ENCODE assay signal across 16 mouse cellular contexts in genomic region chr6:82083655-82084054, GRCm38 (mm10). TPM values are rescaled to one million over a fixed set of nuclear protein-coding genes. Genes with fewer than 3 reads are reported as not detected.
DNase-seq lines count a peak whose midpoint lies in the region; ATAC-seq lines count a peak whose summit lies in the region.
"Had no signal": no experiment of that assay in that cellular context is flagged by ENCODE, and none has a peak within 500 bp of the region (broad histone marks: within the 10 kb centered on the region; RNA-seq: fewer than 3 reads in every experiment).

No protein-coding gene starts in this region.

- no peak for DNase-seq in heart, embryonic 10.5 days (ENCODE audit: low spot score)
- no peak for DNase-seq in kidney, postnatal 4 days
- no peak for DNase-seq in embryonic facial prominence, embryonic 10.5 days (ENCODE audit: low spot score)
- DNase-seq in midbrain, embryonic 10.5 days (ENCODE audit: low spot score) = no peak
- DNase-seq in thymus, postnatal 36 days = no peak
- DNase-seq: adrenal gland, adult 8-10 months; forebrain, postnatal 0 days; gastrocnemius, postnatal 10 days; midbrain, embryonic 14.5 days; right cerebral cortex, adult 18-20 months; spleen, adult 18-20 months had no signal

- WGBS in heart, embryonic 11.5 days (ENCODE audit: insufficient replicate concordance) = 70% methylated on average over 6 of the region's 6 CpGs
- 74% methylated on average over 6 of the region's 6 CpGs for WGBS in heart, embryonic 10.5 days
- WGBS in kidney, embryonic 15.5 days = 58% methylated on average over 6 of the region's 6 CpGs
- WGBS in embryonic facial prominence, embryonic 10.5 days = 66% methylated on average over 6 of the region's 6 CpGs
- WGBS in embryonic facial prominence, embryonic 13.5 days = 61% methylated on average over 6 of the region's 6 CpGs
- 81% methylated on average over 6 of the region's 6 CpGs for WGBS in midbrain, embryonic 10.5 days

- H3K9me3 ChIP-seq in heart, embryonic 11.5 days (replicated peaks; ENCODE audit: control insufficient read depth, low read length) = no peaks in the 10 kb centered on the region
- peaks cover 3% of the 10 kb centered on the region; the same call in 1 of the 2 replicates for H3K9me3 ChIP-seq in heart, embryonic 10.5 days
- no peaks in the 10 kb centered on the region for H3K9me3 ChIP-seq in kidney, embryonic 15.5 days (replicated peaks)
- peaks cover 5% of the 10 kb centered on the region; the same call in 1 of the 2 replicates for H3K9me3 ChIP-seq in embryonic facial prominence, embryonic 10.5 days
- no peaks in the 10 kb centered on the region for H3K9me3 ChIP-seq in embryonic facial prominence, embryonic 13.5 days
- 0 out of 2 replicates have a peak, but pooled peaks cover 2% of the 10 kb centered on the region for H3K9me3 ChIP-seq in midbrain, embryonic 10.5 days (replicated peaks)

- H3K9ac ChIP-seq in heart, embryonic 11.5 days (ENCODE audit: low read depth, low read length) = no peak overlapping the region
- no peak overlapping the region for H3K9ac ChIP-seq in kidney, embryonic 15.5 days
- H3K9ac ChIP-seq in embryonic facial prominence, embryonic 13.5 days = no peak overlapping the region
- H3K9ac ChIP-seq: forebrain, postnatal 0 days had no signal

- H3K36me3 ChIP-seq in heart, embryonic 11.5 days (ENCODE audit: control insufficient read depth, insufficient read depth, low read length) = no peaks in the 10 kb centered on the region
- no peaks in the 10 kb centered on the region for H3K36me3 ChIP-seq in heart, embryonic 10.5 days
- H3K36me3 ChIP-seq in kidney, embryonic 15.5 days = peaks cover 30% of the 10 kb centered on the region
- 0 out of 2 replicates have a peak, but pooled peaks cover 5% of the 10 kb centered on the region for H3K36me3 ChIP-seq in embryonic facial prominence, embryonic 10.5 days (replicated peaks)
- peaks cover 12% of the 10 kb centered on the region; the same call in 1 of the 2 replicates for H3K36me3 ChIP-seq in embryonic facial prominence, embryonic 13.5 days
- H3K36me3 ChIP-seq in midbrain, embryonic 10.5 days = no peaks in the 10 kb centered on the region

- H3K4me2 ChIP-seq in heart, embryonic 11.5 days = no peak overlapping the region
- H3K4me2 ChIP-seq in kidney, embryonic 15.5 days = no peak overlapping the region
- H3K4me2 ChIP-seq in embryonic facial prominence, embryonic 13.5 days = no peak overlapping the region
- H3K4me2 ChIP-seq: liver, embryonic 11.5 days had no signal

- ATAC-seq in heart, embryonic 11.5 days (replicated peaks; ENCODE audit: insufficient number of reproducible peaks, low FRiP score, low TSS enrichment) = no peak
- ATAC-seq in kidney, embryonic 15.5 days (replicated peaks; ENCODE audit: low FRiP score) = peak; percentile 54; the same call in 1 of the 2 replicates
- no peak for ATAC-seq in embryonic facial prominence, embryonic 13.5 days (ENCODE audit: insufficient number of reproducible peaks, insufficient read depth, low FRiP score, low TSS enrichment, low read depth)
- ATAC-seq: CD4-positive, CD25-positive, alpha-beta regulatory T cell, adult 4 months; forebrain, postnatal 0 days had no signal

- H3K27ac ChIP-seq in heart, embryonic 11.5 days (ENCODE audit: low read depth, low read length) = peak overlapping the region; percentile 43; the same call in 1 of the 2 replicates
- no peak overlapping the region for H3K27ac ChIP-seq in heart, embryonic 10.5 days
- H3K27ac ChIP-seq in kidney, embryonic 15.5 days = peak overlapping the region; percentile 80
- 0 out of 2 replicates have a peak overlapping the region, but pooled peaks have one; percentile 30 for H3K27ac ChIP-seq in embryonic facial prominence, embryonic 10.5 days (replicated peaks)
- H3K27ac ChIP-seq in embryonic facial prominence, embryonic 13.5 days = peak overlapping the region; percentile 39
- H3K27ac ChIP-seq in midbrain, embryonic 10.5 days (replicated peaks) = no peak overlapping the region

- no peaks in the 10 kb centered on the region for H3K27me3 ChIP-seq in heart, embryonic 11.5 days (ENCODE audit: control insufficient read depth, insufficient read depth, low read length)
- no peaks in the 10 kb centered on the region for H3K27me3 ChIP-seq in heart, embryonic 10.5 days (ENCODE audit: insufficient read depth, poor library complexity, severe bottlenecking)
- no peaks in the 10 kb centered on the region for H3K27me3 ChIP-seq in kidney, embryonic 15.5 days
- H3K27me3 ChIP-seq in embryonic facial prominence, embryonic 10.5 days (replicated peaks; ENCODE audit: low read depth, poor library complexity, severe bottlenecking) = no peaks in the 10 kb centered on the region
- no peaks in the 10 kb centered on the region for H3K27me3 ChIP-seq in embryonic facial prominence, embryonic 13.5 days
- H3K27me3 ChIP-seq in midbrain, embryonic 10.5 days (ENCODE audit: low read depth, poor library complexity, severe bottlenecking) = no peaks in the 10 kb centered on the region

- no peaks in the 10 kb centered on the region for H3K4me1 ChIP-seq in heart, embryonic 11.5 days (ENCODE audit: control insufficient read depth, insufficient read depth, low read length)
- no peaks in the 10 kb centered on the region for H3K4me1 ChIP-seq in heart, embryonic 10.5 days
- H3K4me1 ChIP-seq in kidney, embryonic 15.5 days = peaks cover 20% of the 10 kb centered on the region
- H3K4me1 ChIP-seq in embryonic facial prominence, embryonic 10.5 days = peaks cover 16% of the 10 kb centered on the region; the same call in 1 of the 2 replicates
- peaks cover 3% of the 10 kb centered on the region; the same call in 1 of the 2 replicates for H3K4me1 ChIP-seq in embryonic facial prominence, embryonic 13.5 days
- H3K4me1 ChIP-seq in midbrain, embryonic 10.5 days = no peaks in the 10 kb centered on the region

- H3K4me3 ChIP-seq in heart, embryonic 11.5 days (ENCODE audit: low read depth, low read length) = no peak overlapping the region
- no peak overlapping the region for H3K4me3 ChIP-seq in heart, embryonic 10.5 days
- H3K4me3 ChIP-seq in kidney, embryonic 15.5 days (replicated peaks) = no peak overlapping the region
- no peak overlapping the region for H3K4me3 ChIP-seq in embryonic facial prominence, embryonic 10.5 days
- no peak overlapping the region for H3K4me3 ChIP-seq in embryonic facial prominence, embryonic 13.5 days
- H3K4me3 ChIP-seq in midbrain, embryonic 10.5 days = no peak overlapping the region

RNA-seq across cellular contexts. Expression of gene Eva1a, which starts 42.8 kb away (rescaled TPM):
- polyA plus RNA-seq in heart, embryonic 11.5 days (2014; fragmentation: Nextera tagmentation; extraction: Ambion mirVana) = 5.0 and 6.4 TPM in 2 replicates
- polyA plus RNA-seq in heart, embryonic 10.5 days (2016; fragmentation: Nextera tagmentation; extraction: Ambion mirVana) = 3.7 and 5.8 TPM in 2 replicates
- polyA plus RNA-seq in kidney, embryonic 15.5 days (2015; fragmentation: Nextera tagmentation; extraction: Ambion mirVana) = 42.5 and 42.8 TPM in 2 replicates
- polyA plus RNA-seq in embryonic facial prominence, embryonic 10.5 days (2016; fragmentation: Nextera tagmentation; extraction: Ambion mirVana) = 7.0 and 9.1 TPM in 2 replicates
- polyA plus RNA-seq in embryonic facial prominence, embryonic 13.5 days (2015; fragmentation: Nextera tagmentation; extraction: Ambion mirVana) = 19.3 and 22.1 TPM in 2 replicates
- polyA plus RNA-seq in midbrain, embryonic 10.5 days (2016; fragmentation: Nextera tagmentation; extraction: Ambion mirVana) = 3.4 and 3.7 TPM in 2 replicates
- polyA plus RNA-seq: CD4-positive, CD25-positive, alpha-beta regulatory T cell, adult 4 months had no signal

Comparison
In these comparisons a context has a peak if more than half of its experiments do, and no peak if none do; other contexts are left out.
1. H3K27ac ChIP-seq: peak in heart, embryonic 11.5 days (single experiment), kidney, embryonic 15.5 days (single experiment), embryonic facial prominence, embryonic 10.5 days (single experiment) and embryonic facial prominence, embryonic 13.5 days (single experiment); none in heart, embryonic 10.5 days (single experiment) and midbrain, embryonic 10.5 days (single experiment).